9 mouse cellular contexts compared by ENCODE assay signal in genomic region chr17:25471418-25471817, GRCm38 (mm10). TPM values are rescaled to one million over a fixed set of nuclear protein-coding genes. Genes with fewer than 3 reads are reported as not detected.
DNase-seq lines count a peak whose midpoint lies in the region; ATAC-seq and TF ChIP-seq lines count a peak whose summit lies in the region.
"Had no signal": no experiment of that assay in that cellular context is flagged by ENCODE, and none has a peak within 500 bp of the region (broad histone marks: within the 10 kb centered on the region; RNA-seq: fewer than 3 reads in every experiment).

No protein-coding gene starts in this region.

- no peaks in the 10 kb centered on the region for H3K9me3 ChIP-seq in forebrain, embryonic 10.5 days
- H3K9me3 ChIP-seq in forebrain, embryonic 11.5 days (ENCODE audit: control insufficient read depth, low read length) = no peaks in the 10 kb centered on the region
- H3K9me3 ChIP-seq in ES-Bruce4 (replicated peaks; ENCODE audit: control insufficient read depth, insufficient read depth, low read length, poor library complexity, severe bottlenecking) = no peaks in the 10 kb centered on the region
- H3K9me3 ChIP-seq in hindbrain, embryonic 13.5 days = no peaks in the 10 kb centered on the region
- H3K9me3 ChIP-seq in lung, embryonic 15.5 days = no peaks in the 10 kb centered on the region

- TF ChIP-seq CTCF in ES-Bruce4 (IDR thresholded peaks at IDR 0.05; ENCODE audit: low read depth, low read length) = no peak

- no peak overlapping the region for H3K27ac ChIP-seq in forebrain, embryonic 10.5 days
- H3K27ac ChIP-seq in forebrain, embryonic 11.5 days (ENCODE audit: low read depth, low read length) = no peak overlapping the region
- no peak overlapping the region for H3K27ac ChIP-seq in ES-Bruce4 (ENCODE audit: insufficient read depth, low read length)
- no peak overlapping the region; the same call in 1 of the 2 replicates for H3K27ac ChIP-seq in hindbrain, embryonic 13.5 days
- no peak overlapping the region for H3K27ac ChIP-seq in lung, embryonic 15.5 days
- H3K27ac ChIP-seq: left cerebral cortex, adult 2 months had no signal

- no peaks in the 10 kb centered on the region for H3K36me3 ChIP-seq in forebrain, embryonic 10.5 days (replicated peaks)
- H3K36me3 ChIP-seq in forebrain, embryonic 11.5 days (ENCODE audit: control insufficient read depth, insufficient read depth, low read length) = no peaks in the 10 kb centered on the region
- H3K36me3 ChIP-seq in ES-Bruce4 (ENCODE audit: control insufficient read depth, insufficient read depth, low read length, poor library complexity, severe bottlenecking) = no peaks in the 10 kb centered on the region
- no peaks in the 10 kb centered on the region for H3K36me3 ChIP-seq in hindbrain, embryonic 13.5 days
- no peaks in the 10 kb centered on the region for H3K36me3 ChIP-seq in lung, embryonic 15.5 days

- H3K9ac ChIP-seq in forebrain, embryonic 11.5 days (ENCODE audit: low read length) = no peak overlapping the region
- H3K9ac ChIP-seq in ES-Bruce4 (ENCODE audit: low read depth, poor library complexity, severe bottlenecking) = no peak overlapping the region
- H3K9ac ChIP-seq in hindbrain, embryonic 13.5 days = peak overlapping the region; percentile 43; the same call in 1 of the 2 replicates
- H3K9ac ChIP-seq in lung, embryonic 15.5 days = no peak overlapping the region

- no peak for TF ChIP-seq EP300 in ES-Bruce4 (IDR thresholded peaks at IDR 0.05; ENCODE audit: insufficient read depth, low read depth, low read length)

- 57% methylated on average over 8 of the region's 8 CpGs for WGBS in forebrain, embryonic 10.5 days
- WGBS in forebrain, embryonic 11.5 days = 41% methylated on average over 8 of the region's 8 CpGs
- 25% methylated on average over 8 of the region's 8 CpGs for WGBS in hindbrain, embryonic 13.5 days
- WGBS in lung, embryonic 15.5 days = 34% methylated on average over 8 of the region's 8 CpGs

- no peak overlapping the region for H3K4me2 ChIP-seq in forebrain, embryonic 11.5 days (ENCODE audit: low read depth, low read length, severe bottlenecking)
- H3K4me2 ChIP-seq in hindbrain, embryonic 13.5 days = 0 out of 2 replicates have a peak overlapping the region, but pooled peaks have one; percentile 21
- peak overlapping the region; percentile 9 for H3K4me2 ChIP-seq in lung, embryonic 15.5 days

- peaks cover 83% of the 10 kb centered on the region for H3K27me3 ChIP-seq in forebrain, embryonic 10.5 days (ENCODE audit: poor library complexity, severe bottlenecking)
- H3K27me3 ChIP-seq in forebrain, embryonic 11.5 days (ENCODE audit: control insufficient read depth, insufficient read depth, low read length) = peaks cover 28% of the 10 kb centered on the region
- no peaks in the 10 kb centered on the region for H3K27me3 ChIP-seq in ES-Bruce4 (ENCODE audit: control insufficient read depth, insufficient read depth, low read length, poor library complexity, severe bottlenecking)
- peaks cover 73% of the 10 kb centered on the region for H3K27me3 ChIP-seq in hindbrain, embryonic 13.5 days
- H3K27me3 ChIP-seq in lung, embryonic 15.5 days = peaks cover 30% of the 10 kb centered on the region

- peak; percentile 27 for DNase-seq in forebrain, embryonic 10.5 days (ENCODE audit: extremely low spot score, low spot score)
- no peak for DNase-seq in forebrain, embryonic 11.5 days (ENCODE audit: low spot score)
- peak; percentile 41 for DNase-seq in testis, postnatal 14 days (ENCODE audit: low spot score)
- DNase-seq in frontal cortex, postnatal 25 days (ENCODE audit: low spot score in 2 of 2) = no peak
- no peak for DNase-seq in layer of hippocampus, postnatal 25 days (ENCODE audit: extremely low spot score in 1 of 2, low spot score in 1 of 2)

- H3K4me3 ChIP-seq in forebrain, embryonic 10.5 days = no peak overlapping the region
- no peak overlapping the region for H3K4me3 ChIP-seq in forebrain, embryonic 11.5 days (ENCODE audit: low read depth, low read length)
- H3K4me3 ChIP-seq in ES-Bruce4 (ENCODE audit: low read depth, low read length) = peak overlapping the region; percentile 36
- H3K4me3 ChIP-seq in hindbrain, embryonic 13.5 days = no peak overlapping the region
- no peak overlapping the region for H3K4me3 ChIP-seq in lung, embryonic 15.5 days
- H3K4me3 ChIP-seq: left cerebral cortex, adult 2 months had no signal

- no peak for TF ChIP-seq POLR2A in ES-Bruce4 (IDR thresholded peaks at IDR 0.05; ENCODE audit: insufficient read depth, low read length)

- ATAC-seq in forebrain, embryonic 11.5 days (replicated peaks; ENCODE audit: low FRiP score) = no peak
- ATAC-seq in hindbrain, embryonic 13.5 days (ENCODE audit: low FRiP score) = peak; percentile 8; the same call in 1 of the 2 replicates
- ATAC-seq in lung, embryonic 15.5 days (ENCODE audit: borderline replicate concordance, extremely low read depth, low FRiP score, low TSS enrichment) = no peak

- peaks cover 37% of the 10 kb centered on the region for H3K4me1 ChIP-seq in forebrain, embryonic 10.5 days
- 0 out of 2 replicates have a peak, but pooled peaks cover 5% of the 10 kb centered on the region for H3K4me1 ChIP-seq in forebrain, embryonic 11.5 days (replicated peaks; ENCODE audit: control insufficient read depth, insufficient read depth, low read length)
- H3K4me1 ChIP-seq in ES-Bruce4 (ENCODE audit: control insufficient read depth, insufficient read depth, low read length) = no peaks in the 10 kb centered on the region
- peaks cover 17% of the 10 kb centered on the region for H3K4me1 ChIP-seq in hindbrain, embryonic 13.5 days (replicated peaks)
- H3K4me1 ChIP-seq in lung, embryonic 15.5 days = peaks cover 8% of the 10 kb centered on the region; the same call in 1 of the 2 replicates

RNA-seq across cellular contexts. Expression of gene Tekt4, which starts 17.0 kb away (rescaled TPM):
- polyA plus RNA-seq in forebrain, embryonic 10.5 days (2016; fragmentation: Nextera tagmentation; extraction: Ambion mirVana) = 0.18 TPM in 1 of 2 replicates, not detected in the other
- 0.12 and 0.29 TPM in 2 replicates for polyA plus RNA-seq in forebrain, embryonic 11.5 days (2014; fragmentation: Nextera tagmentation; extraction: Ambion mirVana)
- not detected in 2 replicates for polyA plus RNA-seq in ES-Bruce4 (2011; ENCODE audit: insufficient read depth, insufficient read length, low read depth, missing spikeins)
- 1.1 and 2.0 TPM in 2 replicates for polyA plus RNA-seq in hindbrain, embryonic 13.5 days (2015; fragmentation: Nextera tagmentation; extraction: Ambion mirVana)
- polyA plus RNA-seq in lung, embryonic 15.5 days (2015; fragmentation: Nextera tagmentation; extraction: Ambion mirVana) = 2.6 and 3.0 TPM in 2 replicates
- total RNA-seq in layer of hippocampus, postnatal 25 days (2021) = 1 to 10 TPM; 1.7 to 2.4 TPM

RNA-seq across cellular contexts. Expression of gene Sstr5, which starts 25.7 kb away (rescaled TPM):
- 0.10 TPM in 1 of 2 replicates, not detected in the other for polyA plus RNA-seq in forebrain, embryonic 10.5 days (2016; fragmentation: Nextera tagmentation; extraction: Ambion mirVana)
- polyA plus RNA-seq in forebrain, embryonic 11.5 days (2014; fragmentation: Nextera tagmentation; extraction: Ambion mirVana) = 0.24 TPM in 1 of 2 replicates, not detected in the other
- polyA plus RNA-seq in ES-Bruce4 (2011; ENCODE audit: insufficient read depth, insufficient read length, low read depth, missing spikeins) = not detected in 2 replicates
- polyA plus RNA-seq in hindbrain, embryonic 13.5 days (2015; fragmentation: Nextera tagmentation; extraction: Ambion mirVana) = 0.38 and 0.45 TPM in 2 replicates
- 0.06 and 0.09 TPM in 2 replicates for polyA plus RNA-seq in lung, embryonic 15.5 days (2015; fragmentation: Nextera tagmentation; extraction: Ambion mirVana)
- under 1 TPM in 1 of 2 experiments, not detected in 1; 0.15 TPM for total RNA-seq in layer of hippocampus, postnatal 25 days (2021)

RNA-seq across cellular contexts. Expression of gene Cacna1h, which starts 37.8 kb away (rescaled TPM):
- 1.7 and 2.2 TPM in 2 replicates for polyA plus RNA-seq in forebrain, embryonic 10.5 days (2016; fragmentation: Nextera tagmentation; extraction: Ambion mirVana)
- polyA plus RNA-seq in forebrain, embryonic 11.5 days (2014; fragmentation: Nextera tagmentation; extraction: Ambion mirVana) = 4.4 and 4.7 TPM in 2 replicates
- 4.4 and 5.6 TPM in 2 replicates for polyA plus RNA-seq in ES-Bruce4 (2011; ENCODE audit: insufficient read depth, insufficient read length, low read depth, missing spikeins)
- polyA plus RNA-seq in hindbrain, embryonic 13.5 days (2015; fragmentation: Nextera tagmentation; extraction: Ambion mirVana) = 9.7 and 10.2 TPM in 2 replicates
- 2.5 and 2.6 TPM in 2 replicates for polyA plus RNA-seq in lung, embryonic 15.5 days (2015; fragmentation: Nextera tagmentation; extraction: Ambion mirVana)
- 100 to 1,000 TPM in 1 of 2 experiments, 10 to 100 TPM in 1; 91.0 to 119 TPM for total RNA-seq in layer of hippocampus, postnatal 25 days (2021)

Comparison
In these comparisons a context has a peak if more than half of its experiments do, and no peak if none do; other contexts are left out.
1. DNase-seq: peak in forebrain, embryonic 10.5 days (single experiment) and testis, postnatal 14 days (single experiment); none in forebrain, embryonic 11.5 days (single experiment), frontal cortex, postnatal 25 days (0 of 2) and layer of hippocampus, postnatal 25 days (0 of 2).